Mouse (Mus musculus) heart, postnatal 25 days (tissue): ENCODE data around the gene Nol6. TPM values are rescaled to one million over a fixed set of nuclear protein-coding genes. Genes with fewer than 3 reads are reported as not detected.
A peak's percentile ranks its signal among the peaks of the same experiment; 100 is the strongest.

Experiments used
- DNase-seq: peaks from one replicate; pipeline ENCODE4 v3.0.0; 2022; ENCODE audit warnings: low spot score
- intact Hi-C: fragments of 180-260 bp; cut with DNase I; formaldehyde crosslinking; loops from one replicate; pipeline ENCODE4 v1.15.1; 2025
- total RNA-seq, 2 experiments: library from RNA; stranded (reverse); gene quantifications; 2 replicates each; pipeline ENCODE4 v1.2.3; 2021

Nol6 gene
- total RNA-seq = 10 to 100 TPM; 14.5 to 15.3 TPM

GRCm38 (mm10) chr4:41124180-41124951 lies at the start of gene Nol6:
Nol6 (minus strand) TSS chr4:41124455.
- intact Hi-C loops = loop anchor here (5.0 kb wide), 1 partner anchor 148 kb away; no protein-coding TSS in a partner anchor
- peak; percentile 97 for DNase-seq

DNA sequence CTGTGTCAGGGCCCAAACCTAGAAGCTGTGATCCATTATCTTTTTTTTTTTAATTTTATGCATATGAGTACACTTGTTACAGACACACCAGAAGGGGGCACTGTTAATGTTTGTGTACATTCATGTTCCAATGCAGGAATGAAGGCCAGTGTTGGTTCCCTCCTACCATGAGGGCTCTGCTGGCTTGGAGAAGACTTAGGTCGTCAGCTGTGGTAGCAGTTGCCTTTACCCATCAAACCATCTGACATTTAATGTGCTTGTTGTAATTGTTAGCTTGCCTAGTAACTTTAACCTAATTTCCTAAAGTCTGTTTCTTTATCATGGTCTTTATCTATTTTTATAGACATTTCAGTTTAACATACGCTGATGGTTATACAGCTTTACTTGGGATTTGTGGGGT lies 46.7 kb upstream of the Nol6 start:
- intact Hi-C loops = no loop called here
- no peak for DNase-seq

- DNase-seq = peak; percentile 18
- intact Hi-C loops = loop anchor here (1.0 to 2.0 kb wide), 2 partner anchors 37 to 115 kb away; no protein-coding TSS in a partner anchor
These were observed 41.6 kb upstream of the Nol6 start for GRCm38 (mm10) chr4:41165693-41166475.

DNA sequence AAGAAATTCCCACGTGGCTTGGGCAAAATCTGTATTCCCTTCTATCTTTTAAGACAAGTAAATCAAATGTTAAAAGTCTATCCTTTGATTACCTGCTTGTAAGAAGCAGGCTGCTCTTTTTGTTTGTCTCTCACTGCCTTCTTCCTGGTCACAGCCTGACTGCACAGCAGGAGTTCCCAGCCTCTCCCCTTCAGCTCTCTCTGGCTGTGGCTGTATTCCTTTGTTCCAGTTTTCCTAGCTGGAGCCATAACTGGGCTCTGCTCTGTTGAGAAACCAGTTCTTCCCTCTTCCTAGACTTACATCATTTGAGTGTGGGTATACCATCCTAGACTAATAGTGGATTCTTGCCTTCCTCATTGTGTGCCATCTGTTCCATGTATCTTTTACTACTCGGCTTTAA lies 40.7 kb upstream of the Nol6 start:
- intact Hi-C loops = loop anchor here (2.0 kb wide), 1 partner anchor 114 kb away; no protein-coding TSS in a partner anchor
- DNase-seq = no peak

DNA sequence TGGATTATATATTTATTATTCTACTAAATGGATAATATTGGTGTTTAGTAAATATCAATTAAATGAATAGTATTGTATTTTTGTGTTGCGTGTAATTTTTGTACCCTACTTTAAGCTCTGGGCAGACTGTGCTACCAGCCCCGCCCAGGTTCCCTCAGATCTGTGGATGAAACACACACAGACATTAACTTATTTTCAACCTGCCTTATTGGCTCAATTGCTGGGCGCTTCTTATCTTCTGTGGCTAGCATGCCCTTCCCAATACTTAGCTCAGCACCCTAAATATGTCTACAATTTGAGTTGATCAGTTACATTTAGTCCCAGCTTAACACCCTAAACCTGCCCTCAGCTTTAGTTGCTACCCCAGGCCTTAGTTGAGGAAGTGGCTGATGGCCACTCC lies 37.0 kb upstream of the Nol6 start:
- intact Hi-C loops = no loop called here

GRCm38 (mm10) chr4:41158251-41158650 lies 34.0 kb upstream of the Nol6 start:
- intact Hi-C loops = no loop called here
- DNase-seq = no peak

More for the DNA sequence above, 37.0 kb upstream of the Nol6 start:
- DNase-seq = no peak

GRCm38 (mm10) chr4:41156961-41157360 lies 32.7 kb upstream of the Nol6 start:
- no peak for DNase-seq
- intact Hi-C loops = no loop called here

DNA sequence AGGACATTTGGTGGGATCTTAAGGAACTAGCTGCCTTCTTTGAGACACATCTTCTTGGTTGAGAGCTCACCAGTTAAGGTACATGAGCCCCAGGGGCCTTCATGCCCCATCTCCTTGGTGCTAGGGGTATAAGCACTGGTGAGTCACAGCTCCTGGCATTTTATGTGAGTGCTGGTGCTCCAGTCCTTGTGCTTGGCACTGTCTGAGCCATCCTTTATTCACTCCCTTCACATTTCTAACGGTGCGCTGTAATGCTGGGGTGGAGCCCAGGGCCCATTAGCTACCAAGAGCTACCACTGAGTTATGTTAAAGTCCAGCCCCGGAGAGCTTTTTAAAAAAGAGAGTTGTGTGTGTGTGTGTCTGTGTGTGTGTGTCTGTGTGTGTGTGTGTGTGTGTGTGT lies 28.9 kb upstream of the Nol6 start:
- intact Hi-C loops = no loop called here
- DNase-seq = no peak

DNA sequence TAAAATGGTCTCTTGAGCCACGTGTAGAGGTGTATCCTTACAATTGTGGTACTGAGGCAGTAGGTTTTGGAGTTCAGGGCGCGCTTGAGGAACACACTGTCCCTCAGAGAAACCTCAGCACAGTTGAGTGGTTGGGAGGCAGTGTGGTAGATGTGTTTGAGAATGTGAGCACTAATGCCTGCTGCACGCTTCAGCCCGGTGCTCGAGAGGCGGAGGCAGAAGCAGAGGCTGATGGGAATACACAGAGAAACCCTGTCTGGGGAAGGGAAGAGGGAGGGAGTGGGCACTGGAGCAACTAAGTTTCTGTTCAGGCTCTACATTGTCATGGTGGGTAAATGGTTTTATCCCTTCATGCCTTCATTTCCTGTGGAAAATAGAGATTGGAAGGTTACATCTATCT lies 26.9 kb upstream of the Nol6 start:
- no peak for DNase-seq
- intact Hi-C loops = no loop called here

DNA sequence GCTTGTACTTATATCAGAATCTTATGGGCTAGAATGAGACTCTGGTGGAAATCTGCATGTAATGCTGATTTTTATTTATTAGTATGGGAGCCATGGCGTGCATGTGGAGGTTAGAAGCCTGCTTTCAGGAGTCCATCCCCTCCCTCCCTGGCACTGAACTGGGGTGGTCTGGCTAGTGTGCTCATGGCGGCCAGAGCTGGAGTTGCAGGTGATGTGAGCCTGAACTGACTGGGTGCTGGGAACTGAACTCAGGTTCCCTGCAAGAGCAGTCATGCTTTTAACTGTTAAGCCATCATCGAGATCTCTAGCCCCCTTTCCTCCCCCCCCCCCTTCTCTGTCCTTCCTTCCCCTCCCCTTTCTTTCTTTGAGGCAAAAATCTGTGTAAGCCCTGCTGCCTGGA lies 25.6 kb upstream of the Nol6 start:
- DNase-seq = no peak
- intact Hi-C loops = no loop called here

DNA sequence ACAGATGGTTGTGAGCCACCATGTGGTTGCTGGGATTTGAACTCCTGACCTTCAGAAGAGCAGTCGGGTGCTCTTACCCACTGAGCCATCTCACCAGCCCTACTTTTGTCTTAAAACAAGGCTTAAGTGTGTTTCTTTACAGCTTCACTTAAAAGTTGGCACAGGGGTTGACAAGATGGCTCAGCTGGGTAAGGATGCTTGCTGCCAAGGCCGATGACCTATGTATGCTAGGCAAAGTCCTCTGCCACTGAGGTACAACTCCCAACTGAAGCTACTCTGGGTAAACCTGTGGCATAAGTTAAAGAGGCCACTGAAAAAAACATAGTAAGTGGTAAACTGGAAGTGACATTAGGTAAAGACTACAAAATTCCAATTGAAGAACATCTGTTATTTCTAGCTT lies 18.3 kb upstream of the Nol6 start:
- intact Hi-C loops = no loop called here
- no peak for DNase-seq

GRCm38 (mm10) chr4:41140174-41140875 lies 16.1 kb upstream of the Nol6 start:
- DNase-seq = no peak
- intact Hi-C loops = no loop called here

- no peak for DNase-seq
- intact Hi-C loops = no loop called here
These were observed 12.6 kb upstream of the Nol6 start for GRCm38 (mm10) chr4:41136811-41137210.

GRCm38 (mm10) chr4:41136454-41136805 lies 12.2 kb upstream of the Nol6 start:
- peak; percentile 19 for DNase-seq
- intact Hi-C loops = no loop called here

- intact Hi-C loops = no loop called here
- DNase-seq = peak; percentile 54
These were observed 11.6 kb upstream of the Nol6 start, which contains the start of gene Ube2r2 for GRCm38 (mm10) chr4:41135711-41136453. Ube2r2 (plus strand) TSS chr4:41135743.

- peak; percentile 68 for DNase-seq
- intact Hi-C loops = loop anchor here (5.0 kb wide), 1 partner anchor 92 kb away; no protein-coding TSS in a partner anchor
These were observed 10.9 kb upstream of the Nol6 start for GRCm38 (mm10) chr4:41134935-41135710.

DNA sequence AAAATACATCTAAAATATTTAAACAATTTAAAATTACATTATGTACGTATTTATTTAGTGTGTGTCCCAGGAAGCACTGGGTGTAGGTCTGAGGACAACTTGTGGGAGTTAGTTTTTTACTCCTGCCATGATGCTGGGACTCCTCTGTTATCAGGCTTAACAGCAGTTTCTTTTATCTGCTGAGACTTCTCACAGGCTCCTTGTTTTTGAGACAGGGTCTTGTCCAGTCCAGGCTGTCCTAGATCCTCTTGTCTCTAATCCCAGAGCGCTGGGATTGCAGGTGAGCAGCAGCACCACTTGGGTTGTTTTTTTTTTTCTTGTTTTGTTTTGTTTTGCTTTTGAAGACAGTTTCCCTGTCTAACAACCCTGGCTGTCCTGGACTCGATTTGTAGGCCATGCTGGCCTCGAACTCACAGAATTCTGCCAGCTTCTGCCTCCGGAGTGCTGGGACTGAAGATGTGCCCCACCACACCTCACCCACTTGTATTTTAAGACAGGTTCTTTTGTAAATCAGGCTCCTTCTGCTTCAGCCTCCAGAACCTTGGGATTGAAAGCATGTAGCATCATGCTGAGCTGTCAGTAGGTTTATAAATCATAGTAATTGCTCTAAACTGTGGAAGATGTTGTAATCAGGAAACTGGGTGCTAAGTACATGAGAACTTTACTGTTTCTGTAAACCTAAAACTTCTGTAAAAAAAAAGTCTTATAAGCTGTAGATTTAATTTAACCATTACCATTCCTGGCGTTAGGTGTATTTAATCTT lies 9.5 kb upstream of the Nol6 start:
- intact Hi-C loops = loop anchor here (5.0 kb wide), 1 partner anchor 94 kb away; no protein-coding TSS in a partner anchor
- DNase-seq = no peak

DNA sequence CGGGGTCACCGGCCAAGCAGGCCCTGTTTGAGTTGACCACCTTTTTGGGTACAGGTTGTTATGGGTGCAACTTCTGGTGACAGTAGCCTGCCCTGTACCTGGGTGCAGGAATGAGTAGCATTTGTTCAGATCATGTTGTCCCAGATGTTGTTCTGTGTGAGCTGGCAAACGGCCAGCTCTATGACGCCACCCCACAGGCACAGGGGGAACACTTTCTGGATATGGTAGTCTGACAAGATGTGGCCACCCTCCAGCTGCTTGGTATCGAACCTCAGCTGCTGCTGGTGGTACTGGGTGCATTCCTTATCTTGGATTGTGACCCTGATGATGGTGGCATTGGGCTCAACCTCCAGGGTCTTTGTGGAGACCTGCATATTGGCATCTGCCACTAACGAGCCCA lies 8.2 kb upstream of the Nol6 start:
- DNase-seq = no peak
- intact Hi-C loops = loop anchor here (5.0 kb wide), 1 partner anchor 95 kb away; no protein-coding TSS in a partner anchor
